In genomic region chr6:6568436-6568835, GRCm38 (mm10) we compare ENCODE assay signal across 22 mouse cellular contexts. TPM values are rescaled to one million over a fixed set of nuclear protein-coding genes. Genes with fewer than 3 reads are reported as not detected.
DNase-seq lines count a peak whose midpoint lies in the region; ATAC-seq lines count a peak whose summit lies in the region.
"Had no signal": no experiment of that assay in that cellular context is flagged by ENCODE, and none has a peak within 500 bp of the region (broad histone marks: within the 10 kb centered on the region; RNA-seq: fewer than 3 reads in every experiment).

No protein-coding gene starts in this region.

- H3K9me3 ChIP-seq in forebrain, embryonic 14.5 days (replicated peaks; ENCODE audit: control insufficient read depth, low read length) = no peaks in the 10 kb centered on the region
- H3K9me3 ChIP-seq in neural tube, embryonic 15.5 days (replicated peaks) = no peaks in the 10 kb centered on the region
- H3K9me3 ChIP-seq: embryonic facial prominence, embryonic 12.5 days; heart, embryonic 10.5 days; hindbrain, embryonic 12.5 days had no signal

- H3K4me3 ChIP-seq in forebrain, embryonic 14.5 days (ENCODE audit: low read depth, low read length) = no peak overlapping the region
- no peak overlapping the region for H3K4me3 ChIP-seq in neural tube, embryonic 15.5 days (replicated peaks)
- H3K4me3 ChIP-seq: embryonic facial prominence, embryonic 12.5 days; heart, embryonic 10.5 days; hindbrain, embryonic 12.5 days had no signal

- 69% methylated on average over 3 of the region's 3 CpGs for WGBS in forebrain, embryonic 14.5 days
- WGBS in neural tube, embryonic 15.5 days = 76% methylated on average over 3 of the region's 3 CpGs

- no peak for ATAC-seq in forebrain, embryonic 14.5 days
- no peak for ATAC-seq in neural tube, embryonic 15.5 days (ENCODE audit: low FRiP score)
- ATAC-seq: activated CD4-positive, CD25-positive, alpha-beta regulatory T cell, adult 4 months; forebrain, embryonic 16.5 days; hindbrain, embryonic 16.5 days; inflammation-experienced regulatory T-cells, adult 6 months; intestine, postnatal 0 days; Patski had no signal

- H3K36me3 ChIP-seq in forebrain, embryonic 14.5 days (ENCODE audit: control insufficient read depth, insufficient read depth, low read length) = no peaks in the 10 kb centered on the region
- no peaks in the 10 kb centered on the region for H3K36me3 ChIP-seq in neural tube, embryonic 15.5 days
- H3K36me3 ChIP-seq: embryonic facial prominence, embryonic 12.5 days; hindbrain, embryonic 12.5 days had no signal

- peaks cover 12% of the 10 kb centered on the region for H3K4me1 ChIP-seq in forebrain, embryonic 14.5 days (ENCODE audit: control insufficient read depth, insufficient read depth, low read length)
- peaks cover 2% of the 10 kb centered on the region; the same call in 1 of the 2 replicates for H3K4me1 ChIP-seq in neural tube, embryonic 15.5 days
- H3K4me1 ChIP-seq: embryonic facial prominence, embryonic 12.5 days; hindbrain, embryonic 12.5 days had no signal

- no peak overlapping the region for H3K27ac ChIP-seq in forebrain, embryonic 14.5 days (ENCODE audit: low read depth, low read length)
- no peak overlapping the region for H3K27ac ChIP-seq in neural tube, embryonic 15.5 days (replicated peaks)
- H3K27ac ChIP-seq: embryonic facial prominence, embryonic 12.5 days; heart, embryonic 10.5 days; hindbrain, embryonic 12.5 days had no signal

- H3K27me3 ChIP-seq in forebrain, embryonic 14.5 days (replicated peaks; ENCODE audit: control insufficient read depth, insufficient read depth, low read length) = no peaks in the 10 kb centered on the region
- no peaks in the 10 kb centered on the region for H3K27me3 ChIP-seq in neural tube, embryonic 15.5 days (replicated peaks)
- H3K27me3 ChIP-seq: CH12.LX; embryonic facial prominence, embryonic 12.5 days; hindbrain, embryonic 12.5 days; Patski had no signal

- H3K4me2 ChIP-seq in forebrain, embryonic 14.5 days (ENCODE audit: low read length) = no peak overlapping the region
- no peak overlapping the region for H3K4me2 ChIP-seq in neural tube, embryonic 15.5 days
- H3K4me2 ChIP-seq: embryonic facial prominence, embryonic 12.5 days; hindbrain, embryonic 12.5 days had no signal

- peak; percentile 73 for DNase-seq in brain, adult 2 months (ENCODE audit: low read depth, low spot score)
- DNase-seq in cerebellum, adult 11-12 months = peak; percentile 56
- peak; percentile 65 for DNase-seq in cerebellum, adult 9-10 months
- peak; percentile 67 to 81 for DNase-seq in cerebellum, postnatal 25 days
- DNase-seq in forebrain, embryonic 14.5 days (ENCODE audit: low spot score) = no peak
- DNase-seq in layer of hippocampus, adult 9-11 months = no peak
- DNase-seq: adrenal gland, postnatal 25 days; gastrocnemius, postnatal 14 days; heart, postnatal 10 days; heart, postnatal 4 days; kidney, adult 8-10 months had no signal

- no peak overlapping the region for H3K9ac ChIP-seq in forebrain, embryonic 14.5 days (ENCODE audit: low read length)
- H3K9ac ChIP-seq in neural tube, embryonic 15.5 days (replicated peaks) = no peak overlapping the region
- H3K9ac ChIP-seq: embryonic facial prominence, embryonic 12.5 days; hindbrain, embryonic 12.5 days had no signal

RNA-seq across cellular contexts. Expression of gene Sem1, which starts 10.0 kb away (rescaled TPM):
- polyA plus RNA-seq in forebrain, embryonic 14.5 days (2014; fragmentation: Nextera tagmentation; extraction: Ambion mirVana) = 219 and 261 TPM in 2 replicates
- polyA plus RNA-seq in neural tube, embryonic 15.5 days (2015; fragmentation: Nextera tagmentation; extraction: Ambion mirVana) = 149 and 163 TPM in 2 replicates

Comparison
In these comparisons a context has a peak if more than half of its experiments do, and no peak if none do; other contexts are left out.
1. DNase-seq: peak in brain, adult 2 months (single experiment), cerebellum, adult 11-12 months (single experiment), cerebellum, adult 9-10 months (single experiment) and cerebellum, postnatal 25 days (2 of 2); none in forebrain, embryonic 14.5 days (single experiment) and layer of hippocampus, adult 9-11 months (single experiment).